Mouse (Mus musculus) hindbrain, embryonic 16.5 days (tissue): Measurements from ENCODE around the gene Gm4763. TPM values are rescaled to one million over a fixed set of nuclear protein-coding genes. Genes with fewer than 3 reads are reported as not detected.
"Not testable (repeated sequence)": the region's sequence is repeated elsewhere in the genome, so short reads cannot be mapped to it uniquely, and the experiment has no call there.

Experiments
- ATAC-seq: fragments of 200-750 bp; cut with Nextera tagmentation; 2 replicates; pipeline ENCODE4 v1.8.0; 2017; ENCODE audit warnings: moderate TSS enrichment, moderate library complexity
- H3K27ac ChIP-seq: fragments of 300-500 bp; sonication (generic); 2 replicates; pipeline ENCODE4 v1.5.1; 2014; ENCODE audit warnings: low read depth, mild to moderate bottlenecking, control low read depth, low read length, moderate library complexity
- H3K27me3 ChIP-seq: fragments of 300-500 bp; sonication (generic); replicated peaks from 2 replicates; pipeline ENCODE4 v1.6.1; 2014; ENCODE audit warnings: low read length; ENCODE audit not compliant: control insufficient read depth, insufficient read depth
- H3K36me3 ChIP-seq: fragments of 300-500 bp; sonication (generic); 2 replicates; pipeline ENCODE4 v1.6.1; 2014; ENCODE audit warnings: mild to moderate bottlenecking, low read length, moderate library complexity, mixed read lengths; ENCODE audit not compliant: control insufficient read depth, insufficient read depth
- H3K4me1 ChIP-seq: fragments of 300-500 bp; sonication (generic); 2 replicates; pipeline ENCODE4 v1.6.1; 2014; ENCODE audit warnings: low read depth, low read length; ENCODE audit not compliant: control insufficient read depth, insufficient read depth
- H3K4me2 ChIP-seq: fragments of 300-500 bp; sonication (generic); 2 replicates; pipeline ENCODE4 v1.6.1; 2014; ENCODE audit warnings: mild to moderate bottlenecking, low read length, control low read depth, moderate library complexity
- H3K4me3 ChIP-seq: fragments of 300-500 bp; sonication (generic); 2 replicates; pipeline ENCODE4 v1.5.1; 2014; ENCODE audit warnings: mild to moderate bottlenecking, low read length, control low read depth, moderate library complexity
- H3K9ac ChIP-seq: fragments of 300-500 bp; sonication (generic); 2 replicates; pipeline ENCODE4 v1.6.1; 2014; ENCODE audit warnings: low read depth, mild to moderate bottlenecking, control low read depth, low read length, moderate library complexity
- H3K9me3 ChIP-seq: fragments of 300-500 bp; sonication (generic); 2 replicates; pipeline ENCODE4 v1.6.1; 2014; ENCODE audit warnings: mild to moderate bottlenecking, low read length, moderate library complexity; ENCODE audit not compliant: control insufficient read depth
- WGBS: fragments of 180-500 bp; shearing (Covaris S2); extraction: QIAGEN DNeasy Blood & Tissue Kit; methylation state at CpG from one replicate; pipeline ENCODE4 v1.1.7; 2014; 5-methylcytosine and 5-hydroxymethylcytosine counted together
- polyA plus RNA-seq: library from polyadenylated mRNA; unstranded; fragments of >200 nt; fragmentation: Nextera tagmentation; extraction: Ambion mirVana; gene quantifications from 2 replicates; pipeline ENCODE4 v1.2.1, GENCODE M21; 2015

Gm4763 gene
- polyA plus RNA-seq, 1 experiment from 2014 or later, result not detected

- H3K4me1 ChIP-seq, H3K9ac ChIP-seq, ATAC-seq, H3K4me3 ChIP-seq, H3K4me2 ChIP-seq, H3K9me3 ChIP-seq, H3K27me3 ChIP-seq, H3K36me3 ChIP-seq, H3K27ac ChIP-seq: not testable (repeated sequence)
- WGBS, result 83% methylated on average over 7 of the region's 7 CpGs
These were observed 42.6 kb downstream of the Gm4763 start for GRCm38 (mm10) chr7:24684121-24684520.

GRCm38 (mm10) chr7:24676575-24676974, 50.1 kb downstream of the Gm4763 start, which contains the start of gene Tex101:
Gene Tex101, minus strand, starts transcription at chr7:24676675.
- Histone ChIP-seq H3K9me3 (no peaks in the 10 kb centered on the region), H3K27me3 (no peaks in the 10 kb centered on the region), H3K4me1 (no peaks in the 10 kb centered on the region), H3K4me3 (no peak within 1 kb of the TSS), H3K9ac (no peak within 1 kb of the TSS), H3K36me3 (no peaks in the 10 kb centered on the region), H3K4me2 (no peak within 1 kb of the TSS), H3K27ac (no peak within 1 kb of the TSS)
- 91% methylated on average over 9 of the region's 9 CpGs for WGBS
- ATAC-seq, result no peak

GRCm38 (mm10) chr7:24671944-24672439, 54.7 kb downstream of the Gm4763 start:
- Histone ChIP-seq H3K4me1 (no peaks in the 10 kb centered on the region), H3K27ac (no peak overlapping the region), H3K9ac (no peak overlapping the region), H3K27me3 (no peaks in the 10 kb centered on the region), H3K4me2 (no peak overlapping the region), H3K4me3 (no peak overlapping the region), H3K36me3 (no peaks in the 10 kb centered on the region), H3K9me3 (no peaks in the 10 kb centered on the region)
- no peak for ATAC-seq
- 95% methylated on average over 23 of the region's 23 CpGs for WGBS

Other genes starting within 250 kb of the Gm4763 start
- gene Cadm4, start 244.9 kb downstream of the Gm4763 start, polyA plus RNA-seq, result 47.0 and 68.0 TPM in 2 replicates
- 272 and 277 TPM in 2 replicates for gene Zfp428, start 219.9 kb downstream of the Gm4763 start, polyA plus RNA-seq
- gene AC161166.1, start 214.5 kb downstream of the Gm4763 start, polyA plus RNA-seq, result 1.0 and 1.1 TPM in 2 replicates
- gene Irgq, start 196.2 kb downstream of the Gm4763 start, polyA plus RNA-seq, result 19.2 and 24.7 TPM in 2 replicates
- gene Pinlyp, start 180.8 kb downstream of the Gm4763 start, polyA plus RNA-seq, result not detected in 2 replicates
- 63.8 and 74.3 TPM in 2 replicates for gene Xrcc1, start 180.6 kb downstream of the Gm4763 start, polyA plus RNA-seq
- 29.1 and 30.9 TPM in 2 replicates for gene Ethe1, start 139.4 kb downstream of the Gm4763 start, polyA plus RNA-seq
- 17.1 and 17.7 TPM in 2 replicates for gene Zfp575, start 139.3 kb downstream of the Gm4763 start, polyA plus RNA-seq
- gene Phldb3, start 116.1 kb downstream of the Gm4763 start, polyA plus RNA-seq, result not detected in 2 replicates
- gene Lypd3, start 90.4 kb downstream of the Gm4763 start, polyA plus RNA-seq, result 0.76 and 0.78 TPM in 2 replicates
- not detected in 2 replicates for gene Tex101, start 50.2 kb downstream of the Gm4763 start, polyA plus RNA-seq
- gene BC049730, start 17.7 kb downstream of the Gm4763 start, polyA plus RNA-seq, result not detected in 2 replicates
- 0.20 and 0.52 TPM in 2 replicates for gene Cd177, start 33.4 kb upstream of the Gm4763 start, polyA plus RNA-seq
- gene Ceacam10, start 50.3 kb upstream of the Gm4763 start, polyA plus RNA-seq, result 0.40 and 0.69 TPM in 2 replicates
- 21.4 and 53.5 TPM in 2 replicates for gene Gm9844, start 135.3 kb upstream of the Gm4763 start, polyA plus RNA-seq
- 0.21 and 0.29 TPM in 2 replicates for gene Lypd4, start 143.0 kb upstream of the Gm4763 start, polyA plus RNA-seq
- 0.30 and 0.47 TPM in 2 replicates for gene Dmrtc2, start 143.1 kb upstream of the Gm4763 start, polyA plus RNA-seq
- gene Rps19, start 157.5 kb upstream of the Gm4763 start, polyA plus RNA-seq, result 1,005 and 1,089 TPM in 2 replicates
- 0.34 and 0.39 TPM in 2 replicates for gene Cd79a, start 170.5 kb upstream of the Gm4763 start, polyA plus RNA-seq
- 47.0 and 62.1 TPM in 2 replicates for gene Arhgef1, start 176.0 kb upstream of the Gm4763 start, polyA plus RNA-seq
- 4.6 and 5.2 TPM in 2 replicates for gene Gm4881, start 217.6 kb upstream of the Gm4763 start, polyA plus RNA-seq
- gene Rabac1, start 245.8 kb upstream of the Gm4763 start, polyA plus RNA-seq, result 345 and 404 TPM in 2 replicates